Mouse (Mus musculus) neural tube, embryonic 13.5 days (tissue): ENCODE data around the gene Ksr2. TPM values are rescaled to one million over a fixed set of nuclear protein-coding genes. Genes with fewer than 3 reads are reported as not detected.

Experiments used
- ATAC-seq: fragments of 200-750 bp; cut with Nextera tagmentation; 2 replicates; pipeline ENCODE4 v1.8.0; 2017; ENCODE audit warnings: low read depth, mild to moderate bottlenecking, moderate TSS enrichment, moderate library complexity
- H3K27ac ChIP-seq: fragments of 300-500 bp; sonication (generic); replicated peaks from 2 replicates; pipeline ENCODE4 v1.5.1; 2015; ENCODE audit warnings: moderate library complexity, mild to moderate bottlenecking, inconsistent platforms
- H3K27me3 ChIP-seq: fragments of 300-500 bp; sonication (generic); 2 replicates; pipeline ENCODE4 v1.6.1; 2015; ENCODE audit warnings: mild to moderate bottlenecking, inconsistent platforms
- H3K36me3 ChIP-seq: fragments of 300-500 bp; sonication (generic); 2 replicates; pipeline ENCODE4 v1.6.1; 2015; ENCODE audit warnings: mild to moderate bottlenecking, inconsistent platforms
- H3K4me1 ChIP-seq: fragments of 300-500 bp; sonication (generic); replicated peaks from 2 replicates; pipeline ENCODE4 v1.6.1; 2015; ENCODE audit warnings: inconsistent platforms
- H3K4me2 ChIP-seq: fragments of 300-500 bp; sonication (generic); 2 replicates; pipeline ENCODE4 v1.6.1; 2015; ENCODE audit warnings: inconsistent platforms, mild to moderate bottlenecking, moderate library complexity
- H3K4me3 ChIP-seq: fragments of 300-500 bp; sonication (generic); 2 replicates; pipeline ENCODE4 v1.5.1; 2015; ENCODE audit warnings: mild to moderate bottlenecking, inconsistent platforms
- H3K9ac ChIP-seq: fragments of 300-500 bp; sonication (generic); 2 replicates; pipeline ENCODE4 v1.6.1; 2015; ENCODE audit warnings: moderate library complexity, mild to moderate bottlenecking, inconsistent platforms
- H3K9me3 ChIP-seq: fragments of 300-500 bp; sonication (generic); 2 replicates; pipeline ENCODE4 v1.6.1; 2016; ENCODE audit warnings: inconsistent platforms
- WGBS: fragments of 180-500 bp; shearing (Covaris S2); methylation state at CpG from one replicate; pipeline ENCODE4 v1.1.7; 2015; 5-methylcytosine and 5-hydroxymethylcytosine counted together
- polyA plus RNA-seq: library from polyadenylated mRNA; unstranded; fragments of >200 nt; fragmentation: Nextera tagmentation; extraction: Ambion mirVana; gene quantifications from 2 replicates; pipeline ENCODE4 v1.2.1, GENCODE M21; 2015

Gene Ksr2
- polyA plus RNA-seq, 1 experiment from 2014 or later: 6.4 TPM

GRCm38 (mm10) chr5:117488670-117489325 is 75.0 kb downstream of the Ksr2 start:
- no peaks in the 10 kb centered on the region for H3K9me3 ChIP-seq
- no peak overlapping the region for H3K9ac ChIP-seq
- H3K27me3 ChIP-seq: no peaks in the 10 kb centered on the region
- 90% methylated on average over 16 of the region's 16 CpGs for WGBS
- ATAC-seq: no peak
- H3K4me2 ChIP-seq: no peak overlapping the region
- peaks cover 16% of the 10 kb centered on the region for H3K4me1 ChIP-seq
- no peak overlapping the region for H3K27ac ChIP-seq
- no peaks in the 10 kb centered on the region for H3K36me3 ChIP-seq
- no peak overlapping the region for H3K4me3 ChIP-seq

GRCm38 (mm10) chr5:117492933-117493863 is 79.4 kb downstream of the Ksr2 start:
- Histone ChIP-seq H3K4me1 (peaks cover 17% of the 10 kb centered on the region), H3K27me3 (no peaks in the 10 kb centered on the region), H3K4me3 (peak overlapping the region; percentile 22), H3K36me3 (no peaks in the 10 kb centered on the region), H3K9me3 (no peaks in the 10 kb centered on the region), H3K27ac (peak overlapping the region; percentile 69), H3K4me2 (peak overlapping the region; percentile 56), H3K9ac (peak overlapping the region; percentile 56)
- peak; percentile 88 for ATAC-seq
- WGBS: 9% methylated on average over 31 of the region's 31 CpGs

GRCm38 (mm10) chr5:117493947-117494346 is 80.1 kb downstream of the Ksr2 start:
- ATAC-seq: peak; percentile 49; the same call in 1 of the 2 replicates
- peak overlapping the region; percentile 22 for H3K4me3 ChIP-seq
- H3K9ac ChIP-seq: peak overlapping the region; percentile 56; the same call in 1 of the 2 replicates
- peak overlapping the region; percentile 56 for H3K4me2 ChIP-seq
- no peak overlapping the region for H3K27ac ChIP-seq
- no peaks in the 10 kb centered on the region for H3K36me3 ChIP-seq
- WGBS: 24% methylated on average over 7 of the region's 7 CpGs
- no peaks in the 10 kb centered on the region for H3K9me3 ChIP-seq
- peaks cover 17% of the 10 kb centered on the region for H3K4me1 ChIP-seq
- no peaks in the 10 kb centered on the region for H3K27me3 ChIP-seq

DNA sequence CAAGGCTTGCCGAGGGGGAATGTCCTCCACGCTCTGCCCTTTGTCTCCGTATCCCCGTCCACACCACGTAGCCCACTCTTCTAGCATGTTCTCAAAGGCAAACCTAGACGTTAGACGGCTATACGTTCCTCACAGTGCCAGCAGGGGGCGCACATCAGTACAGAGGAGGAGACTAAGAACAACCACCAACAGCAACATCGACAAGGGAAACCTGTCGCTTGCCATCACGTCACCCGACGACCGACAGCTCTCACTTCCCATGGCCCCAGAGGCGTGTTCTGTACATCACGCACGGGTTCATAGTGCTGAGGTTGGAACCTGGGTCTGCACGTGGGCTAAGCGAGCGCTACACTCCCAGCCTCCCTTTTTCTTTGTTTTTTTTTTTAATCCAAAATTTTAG is 83.3 kb downstream of the Ksr2 start:
- 70% methylated on average over 21 of the region's 21 CpGs for WGBS
- Histone ChIP-seq H3K9ac (no peak overlapping the region), H3K4me3 (no peak overlapping the region), H3K4me1 (peaks cover 17% of the 10 kb centered on the region), H3K4me2 (no peak overlapping the region), H3K27me3 (no peaks in the 10 kb centered on the region), H3K36me3 (peaks cover 10% of the 10 kb centered on the region), H3K9me3 (no peaks in the 10 kb centered on the region), H3K27ac (no peak overlapping the region)
- ATAC-seq: no peak

GRCm38 (mm10) chr5:117502611-117503010 is 88.8 kb downstream of the Ksr2 start:
- no peaks in the 10 kb centered on the region for H3K9me3 ChIP-seq
- H3K4me2 ChIP-seq: no peak overlapping the region
- no peak for ATAC-seq
- no peak overlapping the region for H3K27ac ChIP-seq
- no peak overlapping the region for H3K4me3 ChIP-seq
- H3K27me3 ChIP-seq: no peaks in the 10 kb centered on the region
- no peak overlapping the region for H3K9ac ChIP-seq
- 90% methylated on average over 5 of the region's 5 CpGs for whole genome bisulfite sequencing
- H3K36me3 ChIP-seq: peaks cover 21% of the 10 kb centered on the region
- H3K4me1 ChIP-seq: no peaks in the 10 kb centered on the region

GRCm38 (mm10) chr5:117504431-117504830 is 90.6 kb downstream of the Ksr2 start:
- no peak overlapping the region for H3K9ac ChIP-seq
- 90% methylated on average over 5 of the region's 5 CpGs for WGBS

GRCm38 (mm10) chr5:117505204-117505603 is 91.4 kb downstream of the Ksr2 start:
- peaks cover 21% of the 10 kb centered on the region for H3K36me3 ChIP-seq
- no peaks in the 10 kb centered on the region for H3K27me3 ChIP-seq
- no peak overlapping the region for H3K27ac ChIP-seq
- no peak overlapping the region for H3K4me2 ChIP-seq
- H3K4me3 ChIP-seq: no peak overlapping the region
- ATAC-seq: no peak
- whole genome bisulfite sequencing: 73% methylated on average over 10 of the region's 10 CpGs
- no peak overlapping the region for H3K9ac ChIP-seq
- H3K9me3 ChIP-seq: no peaks in the 10 kb centered on the region
- no peaks in the 10 kb centered on the region for H3K4me1 ChIP-seq

More at GRCm38 (mm10) chr5:117504431-117504830, 90.6 kb downstream of the Ksr2 start:
- H3K9me3 ChIP-seq: no peaks in the 10 kb centered on the region
- peaks cover 21% of the 10 kb centered on the region for H3K36me3 ChIP-seq
- no peaks in the 10 kb centered on the region for H3K27me3 ChIP-seq
- no peak for ATAC-seq
- H3K4me2 ChIP-seq: no peak overlapping the region
- no peak overlapping the region for H3K4me3 ChIP-seq
- H3K27ac ChIP-seq: no peak overlapping the region
- H3K4me1 ChIP-seq: no peaks in the 10 kb centered on the region

DNA sequence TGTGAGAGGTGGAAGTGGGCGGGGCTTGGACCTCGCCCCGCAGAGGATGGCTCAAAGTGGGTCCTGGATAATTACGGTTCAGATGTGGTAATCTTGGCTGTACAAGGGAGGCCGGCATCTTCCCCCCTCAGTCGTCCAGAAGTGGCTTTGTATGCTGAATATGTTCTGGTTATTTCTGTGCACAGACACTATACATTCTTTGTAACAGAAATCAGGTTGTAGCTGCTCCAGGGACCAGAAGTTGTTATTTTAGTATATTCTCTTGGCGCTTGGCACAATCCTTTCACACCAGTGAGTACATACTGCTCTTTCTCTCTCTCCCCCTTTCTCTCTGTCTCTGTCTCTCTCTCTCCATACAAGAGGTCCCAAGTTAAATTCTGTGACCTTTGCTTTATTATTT is 92.0 kb downstream of the Ksr2 start:
- Histone ChIP-seq H3K9ac (no peak overlapping the region), H3K27me3 (no peaks in the 10 kb centered on the region), H3K4me3 (no peak overlapping the region), H3K27ac (no peak overlapping the region), H3K36me3 (peaks cover 18% of the 10 kb centered on the region), H3K4me2 (no peak overlapping the region), H3K9me3 (no peaks in the 10 kb centered on the region), H3K4me1 (no peaks in the 10 kb centered on the region)
- WGBS: 83% methylated on average over 7 of the region's 7 CpGs
- ATAC-seq: no peak

- no peaks in the 10 kb centered on the region for H3K27me3 ChIP-seq
- H3K4me3 ChIP-seq: no peak overlapping the region
- 29% methylated on average over 13 of the region's 13 CpGs for WGBS
- no peak overlapping the region for H3K27ac ChIP-seq
- no peak overlapping the region for H3K9ac ChIP-seq
- H3K9me3 ChIP-seq: no peaks in the 10 kb centered on the region
- H3K4me1 ChIP-seq: no peaks in the 10 kb centered on the region
- peaks cover 18% of the 10 kb centered on the region for H3K36me3 ChIP-seq
- H3K4me2 ChIP-seq: no peak overlapping the region
- ATAC-seq: no peak
These were observed 92.6 kb downstream of the Ksr2 start for GRCm38 (mm10) chr5:117506406-117506805.

DNA sequence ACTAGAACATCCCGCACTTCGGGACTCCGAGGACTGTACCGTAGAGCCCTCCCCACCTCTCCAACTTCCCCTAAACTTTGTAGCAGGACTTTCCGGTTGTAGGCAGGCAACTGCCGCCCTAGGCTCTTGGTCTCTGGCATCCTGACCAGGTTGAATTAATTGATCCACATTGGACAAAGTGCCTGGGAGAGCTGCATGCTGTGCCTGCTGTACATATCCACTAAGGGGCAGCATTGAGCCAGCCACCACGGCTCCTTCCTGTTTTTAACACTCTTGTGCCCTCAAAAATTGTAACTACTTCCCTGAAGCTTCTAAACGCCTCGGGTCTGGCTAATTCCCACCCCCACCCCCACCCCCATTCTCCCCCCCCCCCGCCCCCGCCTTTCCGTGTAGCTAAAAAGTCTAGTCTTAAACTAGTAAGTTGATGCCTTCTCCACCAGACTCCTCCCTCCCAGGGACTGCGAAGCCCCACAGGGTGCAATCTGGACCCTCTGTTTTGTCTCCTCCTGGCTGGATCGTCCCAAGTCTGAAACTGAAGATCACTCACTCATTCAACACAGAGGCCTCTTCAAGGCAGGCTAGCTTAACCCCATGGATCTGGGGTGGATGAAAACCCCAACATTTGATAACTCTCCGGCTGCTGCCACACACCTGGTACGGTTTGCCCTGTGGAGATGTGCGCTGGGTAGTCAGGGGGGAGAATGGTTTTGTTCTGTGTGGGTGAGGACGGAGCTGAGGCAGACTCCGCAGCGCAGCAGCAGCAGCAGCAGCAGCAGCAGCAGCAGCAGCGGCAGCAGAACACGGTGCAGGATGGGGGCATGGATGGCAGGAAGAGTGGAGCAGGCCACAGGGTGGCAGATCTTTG is 95.9 kb downstream of the Ksr2 start:
- H3K9ac ChIP-seq: no peak overlapping the region
- no peak overlapping the region for H3K4me2 ChIP-seq
- no peaks in the 10 kb centered on the region for H3K4me1 ChIP-seq
- H3K9me3 ChIP-seq: no peaks in the 10 kb centered on the region
- H3K36me3 ChIP-seq: peaks cover 4% of the 10 kb centered on the region; the same call in 1 of the 2 replicates
- no peaks in the 10 kb centered on the region for H3K27me3 ChIP-seq
- ATAC-seq: peak; percentile 34; the same call in 1 of the 2 replicates
- no peak overlapping the region for H3K27ac ChIP-seq
- no peak overlapping the region for H3K4me3 ChIP-seq
- WGBS: 49% methylated on average over 19 of the region's 22 CpGs

DNA sequence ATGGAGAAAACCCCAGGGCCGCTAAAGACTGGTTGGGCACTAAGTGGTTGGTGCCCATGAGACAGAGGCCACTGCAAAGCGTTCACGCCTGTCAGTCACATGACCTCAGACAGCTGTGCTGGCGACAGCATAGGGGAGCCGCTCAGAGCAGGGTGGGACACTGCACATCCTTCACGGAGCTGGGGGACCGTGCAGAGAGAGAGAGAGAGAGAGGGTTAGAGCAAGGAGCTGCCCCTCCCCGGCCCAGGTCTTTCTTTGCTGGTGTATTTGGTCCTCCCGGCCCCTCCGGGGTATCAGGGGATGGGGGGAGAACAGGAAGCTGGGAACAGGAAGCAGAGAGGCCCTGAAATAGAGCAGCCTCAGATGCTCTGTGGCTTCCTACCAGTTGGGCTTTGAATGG is 97.1 kb downstream of the Ksr2 start:
- Histone ChIP-seq H3K9ac (no peak overlapping the region), H3K27me3 (no peaks in the 10 kb centered on the region), H3K4me3 (no peak overlapping the region), H3K27ac (no peak overlapping the region), H3K4me2 (no peak overlapping the region), H3K36me3 (no peaks in the 10 kb centered on the region; the same call in 1 of the 2 replicates), H3K4me1 (no peaks in the 10 kb centered on the region), H3K9me3 (no peaks in the 10 kb centered on the region)
- 76% methylated on average over 10 of the region's 10 CpGs for WGBS
- no peak for ATAC-seq
